Mouse (Mus musculus) CH12.LX (cell line): ENCODE measurements at regions not wholly inside any gene's neighbourhood (a gene's known extent, or its start where the extent isn't known, plus 50 kb on each side); places are given as distances from the start of the nearest gene placed in this dataset.

Source experiments
- DNase-seq: peaks from one replicate; pipeline ENCODE4 v3.0.0-alpha.2; 2013; ENCODE audit errors: extremely low read depth
- H3K27ac ChIP-seq: 2 replicates; pipeline ENCODE4 v1.5.1; 2012; ENCODE audit warnings: low read depth, mild to moderate bottlenecking, control low read depth, moderate library complexity; ENCODE audit not compliant: insufficient read depth
- H3K27me3 ChIP-seq: replicated peaks from 2 replicates; pipeline ENCODE3; 2012; ENCODE audit warnings: inconsistent platforms
- H3K36me3 ChIP-seq, 2 experiments: replicated peaks in 1 of 2; 2 replicates each; pipeline versions ENCODE3 to v1.6.1; 2012; ENCODE audit warnings: inconsistent platforms in 1 of 2, low read length in 1 of 2, mild to moderate bottlenecking in 1 of 2, mixed read lengths in 1 of 2, moderate library complexity in 1 of 2; ENCODE audit not compliant: control insufficient read depth in 1 of 2, insufficient read depth in 1 of 2
- H3K4me1 ChIP-seq, 2 experiments: 2 replicates each; pipeline ENCODE4 v1.6.1; 2012; ENCODE audit warnings: inconsistent platforms in 1 of 2, moderate library complexity in 1 of 2; ENCODE audit not compliant: insufficient read depth in 2 of 2, control insufficient read depth in 1 of 2
- H3K4me2 ChIP-seq: 2 replicates; pipeline ENCODE4 v1.6.1; 2012; ENCODE audit warnings: low read depth, mild to moderate bottlenecking, control low read depth; ENCODE audit not compliant: poor library complexity, insufficient read depth, severe bottlenecking
- H3K4me3 ChIP-seq, 3 experiments: fragments of 150-350 bp in 1 of 3; sonication (generic) in 1 of 3; replicated peaks in 1 of 3; 2 replicates each; pipeline versions ENCODE3 to v1.5.1; 2011 to 2012; ENCODE audit warnings: low read depth in 2 of 3, low read length in 2 of 3, mild to moderate bottlenecking in 2 of 3, moderate library complexity in 2 of 3, control low read depth in 1 of 3, improper control_type of control experiment in 1 of 3, inconsistent platforms in 1 of 3, mixed read lengths in 1 of 3; ENCODE audit not compliant: poor library complexity in 1 of 3
- H3K79me2 ChIP-seq: replicated peaks from 2 replicates; pipeline ENCODE4 v1.6.1; 2012; ENCODE audit warnings: mild to moderate bottlenecking, moderate library complexity; ENCODE audit not compliant: control insufficient read depth, poor library complexity, insufficient read depth, severe bottlenecking; ENCODE audit errors: extremely low read depth
- H3K9ac ChIP-seq: 2 replicates; pipeline ENCODE4 v1.6.1; 2012; ENCODE audit warnings: low read depth, mild to moderate bottlenecking, control low read depth, moderate library complexity; ENCODE audit not compliant: insufficient read depth
- H3K9me3 ChIP-seq: replicated peaks from 2 replicates; pipeline ENCODE3; 2012; ENCODE audit warnings: low read length, inconsistent platforms, mixed read lengths
- CHD2 ChIP-seq: IDR thresholded peaks from 2 replicates; pipeline ENCODE4 v1.6.1; 2011; ENCODE audit warnings: low read length, improper control_type of control experiment
- E2F4 ChIP-seq: IDR thresholded peaks from 2 replicates; pipeline ENCODE4 v1.6.1; 2011; ENCODE audit warnings: low read depth, low read length, improper control_type of control experiment; ENCODE audit not compliant: insufficient replicate concordance
- ELF1 ChIP-seq: IDR thresholded peaks from 2 replicates; pipeline ENCODE4 v1.6.1; 2014; ENCODE audit warnings: low read depth, mild to moderate bottlenecking, inconsistent platforms, low read length, improper control_type of control experiment
- GABPA ChIP-seq: IDR thresholded peaks from 2 replicates; pipeline ENCODE4 v1.6.1; 2012; ENCODE audit warnings: low read depth, low read length, improper control_type of control experiment, inconsistent platforms; ENCODE audit not compliant: insufficient replicate concordance
- HCFC1 ChIP-seq: IDR thresholded peaks from 2 replicates; pipeline ENCODE4 v1.6.1; 2012; ENCODE audit warnings: low read depth, mild to moderate bottlenecking, inconsistent platforms, low read length, improper control_type of control experiment
- IRF4 ChIP-seq: IDR thresholded peaks from 2 replicates; pipeline ENCODE4 v1.6.1; 2014; ENCODE audit warnings: low read depth, mild to moderate bottlenecking, inconsistent platforms, low read length, improper control_type of control experiment
- MAX ChIP-seq: IDR thresholded peaks from 2 replicates; pipeline ENCODE4 v1.6.1; 2011; ENCODE audit warnings: low read length, improper control_type of control experiment
- MAZ ChIP-seq: IDR thresholded peaks from 2 replicates; pipeline ENCODE4 v1.6.1; 2012; ENCODE audit warnings: low read depth, mild to moderate bottlenecking, inconsistent platforms, low read length, improper control_type of control experiment, moderate library complexity
- MXI1 ChIP-seq: IDR thresholded peaks from 2 replicates; pipeline ENCODE4 v1.6.1; 2011; ENCODE audit warnings: mild to moderate bottlenecking, low read depth, low read length, improper control_type of control experiment
- NELFE ChIP-seq: IDR thresholded peaks from 2 replicates; pipeline ENCODE4 v1.6.1; 2011; ENCODE audit warnings: low read depth, low read length, improper control_type of control experiment
- POLR2A ChIP-seq: IDR thresholded peaks from 2 replicates; pipeline ENCODE4 v1.6.1; 2011; ENCODE audit warnings: low read depth, mild to moderate bottlenecking, improper control_type of control experiment, low read length
- POLR2AphosphoS2 ChIP-seq: IDR thresholded peaks from 2 replicates; pipeline ENCODE4 v1.6.1; 2011; ENCODE audit warnings: low read depth, low read length, improper control_type of control experiment
- SMC3 ChIP-seq: IDR thresholded peaks from 2 replicates; pipeline ENCODE4 v1.6.1; 2011; ENCODE audit warnings: low read depth, low read length, improper control_type of control experiment
- TCF12 ChIP-seq: IDR thresholded peaks from 2 replicates; pipeline ENCODE4 v1.6.1; 2014; ENCODE audit warnings: low read depth, mild to moderate bottlenecking, inconsistent platforms, low read length, improper control_type of control experiment
- UBTF ChIP-seq: IDR thresholded peaks from 2 replicates; pipeline ENCODE4 v1.6.1; 2012; ENCODE audit warnings: low read depth, mild to moderate bottlenecking, inconsistent platforms, low read length, improper control_type of control experiment, moderate library complexity
- USF1 ChIP-seq: IDR thresholded peaks from 2 replicates; pipeline ENCODE4 v1.6.1; 2014; ENCODE audit warnings: low read depth, mild to moderate bottlenecking, inconsistent platforms, low read length, improper control_type of control experiment
- USF2 ChIP-seq: conservative IDR thresholded peaks from 2 replicates; pipeline ENCODE4 v1.6.1; 2011; ENCODE audit warnings: low read depth, low read length, improper control_type of control experiment
- ZC3H11A ChIP-seq: IDR thresholded peaks from 2 replicates; pipeline ENCODE4 v1.6.1; 2012; ENCODE audit warnings: low read depth, mild to moderate bottlenecking, inconsistent platforms, low read length, improper control_type of control experiment
- dilution Hi-C: fragments of 300-500 bp; cut with MboI; formaldehyde crosslinking; loops from 2 replicates; pipeline ENCODE4 v1.14.3; 2020; ENCODE audit warnings: low sequenced_read_pairs; ENCODE audit not compliant: extremely low pct_unique_long_range_greater_than_20kb, extremely low pct_ligation_motif_present
- in situ Hi-C: fragments of 300-500 bp; cut with MboI; formaldehyde crosslinking; loops from 3 replicates; pipeline ENCODE4 v1.14.3; 2019; ENCODE audit warnings: low sequenced_read_pairs, low pct_ligation_motif_present, low pct_unique_long_range_greater_than_20kb, mixed read lengths

DNA sequence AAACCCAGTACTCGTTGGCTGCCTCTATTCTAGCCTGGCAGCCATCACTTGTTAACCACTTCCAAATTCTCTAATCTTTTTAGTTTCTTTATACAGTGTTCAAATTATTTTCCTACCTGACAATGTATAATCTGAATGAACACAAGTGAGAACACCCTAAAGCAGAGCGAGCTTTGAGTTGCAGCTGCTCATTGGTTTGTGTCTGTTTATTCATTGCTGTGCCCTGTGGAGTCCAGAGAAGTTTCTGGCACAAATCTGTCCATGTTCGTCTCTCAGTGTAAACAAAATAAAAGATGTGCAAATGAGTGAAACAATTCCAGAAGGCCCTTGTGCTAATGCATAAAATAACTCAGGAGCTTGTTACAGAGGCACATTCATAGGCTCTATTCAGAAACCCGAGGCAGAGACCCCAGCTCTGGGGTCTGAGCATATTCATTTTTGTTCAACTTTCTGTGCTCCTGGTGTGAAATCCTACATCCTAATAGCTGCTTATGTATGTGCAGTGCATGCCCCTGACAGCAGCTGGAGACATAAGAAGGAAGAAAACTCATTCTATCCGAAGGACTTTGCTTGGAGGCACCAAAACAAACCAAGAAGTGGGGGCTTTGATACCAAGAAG is 469.5 kb upstream of the Kdm8 start:
- no peak overlapping the region for H3K9ac ChIP-seq
- peaks cover 5% of the 10 kb centered on the region for H3K9me3 ChIP-seq
- no peaks in the 10 kb centered on the region for H3K36me3 ChIP-seq
- no peak overlapping the region for H3K27ac ChIP-seq
- H3K79me2 ChIP-seq: no peaks in the 10 kb centered on the region
- no peak for TF ChIP-seq MXI1
- in situ Hi-C loops: no loop called here
- H3K4me1 ChIP-seq: no peaks in the 10 kb centered on the region
- H3K27me3 ChIP-seq: peaks cover 7% of the 10 kb centered on the region
- H3K4me3 ChIP-seq: no peak overlapping the region
- dilution Hi-C loops: no loop called here
- DNase-seq: no peak
- H3K4me2 ChIP-seq: no peak overlapping the region

DNA sequence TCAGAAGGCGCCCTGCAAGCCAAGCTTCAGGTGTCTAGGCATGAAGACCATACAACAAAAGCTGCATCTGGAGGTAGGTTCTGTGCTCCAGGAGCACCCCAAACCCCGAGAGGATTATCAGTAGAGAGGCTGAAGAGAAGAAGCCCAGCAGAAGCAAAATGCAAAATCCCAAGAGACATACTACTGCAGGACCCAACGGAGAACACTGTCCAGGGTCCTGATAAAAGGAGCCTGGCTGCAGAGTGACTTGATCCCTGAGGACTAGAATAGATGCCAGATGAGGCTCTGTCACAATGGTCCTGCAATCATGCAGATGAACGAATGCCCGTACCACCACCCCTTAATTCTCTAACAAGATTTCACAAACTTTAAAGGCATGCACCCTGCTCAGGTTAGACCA is 455.0 kb upstream of the Kdm8 start:
- H3K4me3 ChIP-seq: no peak overlapping the region
- no peak overlapping the region for H3K9ac ChIP-seq
- in situ Hi-C loops: no loop called here
- dilution Hi-C loops: no loop called here
- no peak overlapping the region for H3K27ac ChIP-seq
- H3K79me2 ChIP-seq: no peaks in the 10 kb centered on the region
- H3K9me3 ChIP-seq: peaks cover 18% of the 10 kb centered on the region
- H3K36me3 ChIP-seq: no peaks in the 10 kb centered on the region
- peaks cover 8% of the 10 kb centered on the region for H3K27me3 ChIP-seq
- H3K4me1 ChIP-seq: no peaks in the 10 kb centered on the region
- no peak overlapping the region for H3K4me2 ChIP-seq
- no peak for DNase-seq
- TF ChIP-seq USF2 (no peak), MAZ (no peak), NELFE (no peak), POLR2A (no peak), IRF4 (no peak), ZC3H11A (no peak), POLR2AphosphoS2 (no peak), MAX (no peak), TCF12 (no peak), GABPA (no peak), HCFC1 (no peak), ELF1 (no peak), CHD2 (no peak)

DNA sequence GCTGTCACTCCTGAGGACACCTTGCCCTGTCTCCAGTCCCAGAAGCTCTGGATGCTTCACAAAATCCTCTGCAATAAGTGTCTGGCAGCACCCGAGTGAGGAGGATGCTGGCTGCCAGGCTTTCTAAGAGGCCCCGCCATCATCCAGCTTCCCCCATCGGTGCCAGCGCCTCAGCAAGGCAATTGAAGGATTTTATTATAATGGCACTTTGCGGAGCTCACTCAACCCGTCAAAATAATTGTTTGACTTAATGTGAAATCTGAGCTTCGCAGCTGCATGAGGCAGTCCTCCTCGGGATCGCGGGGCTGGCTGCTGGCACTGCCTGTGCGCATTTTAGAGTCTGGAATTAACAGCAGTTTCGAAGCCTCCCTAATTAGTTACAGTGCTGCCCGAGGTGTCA is 453.8 kb upstream of the Kdm8 start:
- Histone ChIP-seq H3K9me3 (peaks cover 22% of the 10 kb centered on the region), H3K9ac (no peak overlapping the region), H3K27me3 (peaks cover 8% of the 10 kb centered on the region), H3K4me2 (no peak overlapping the region), H3K4me1 (no peaks in the 10 kb centered on the region), H3K36me3 (no peaks in the 10 kb centered on the region), H3K27ac (no peak overlapping the region), H3K79me2 (no peaks in the 10 kb centered on the region), H3K4me3 (no peak overlapping the region)
- DNase-seq: no peak
- TF ChIP-seq POLR2AphosphoS2: no peak
- no peak for TF ChIP-seq USF2
- TF ChIP-seq UBTF: no peak
- TF ChIP-seq SMC3: no peak
- TF ChIP-seq USF1: no peak
- TF ChIP-seq MXI1: no peak
- no peak for TF ChIP-seq E2F4
- in situ Hi-C loops: no loop called here
- dilution Hi-C loops: no loop called here
